Mouse (Mus musculus): ENCODE data around the gene Sema6d. TPM values are rescaled to one million over a fixed set of nuclear protein-coding genes. Genes with fewer than 3 reads are reported as not detected.

Sema6d gene
- total RNA-seq, 2 experiments from 2014 or later = 31.3 to 45.5 TPM

- DNase-seq = no peak
- intact Hi-C loops (cut with DNase I) = no loop called here
Observed at GRCm38 (mm10) chr2:124162001-124162599, 72.3 kb downstream of the Sema6d start.

- intact Hi-C loops (cut with DNase I) = no loop called here
- no peak for DNase-seq
Observed at GRCm38 (mm10) chr2:124168411-124168810, 78.6 kb downstream of the Sema6d start.

GRCm38 (mm10) chr2:124171718-124172117 lies 81.9 kb downstream of the Sema6d start:
- no peak for DNase-seq
- intact Hi-C loops (cut with DNase I) = no loop called here

GRCm38 (mm10) chr2:124176265-124176664 lies 86.5 kb downstream of the Sema6d start:
- no peak for DNase-seq
- intact Hi-C loops (cut with DNase I) = no loop called here

GRCm38 (mm10) chr2:124176711-124177169 lies 87.0 kb downstream of the Sema6d start:
- DNase-seq = no peak
- intact Hi-C loops (cut with DNase I) = no loop called here

- intact Hi-C loops (cut with DNase I) = no loop called here
- DNase-seq = no peak
Observed at GRCm38 (mm10) chr2:124189271-124189670, 99.5 kb downstream of the Sema6d start.

- DNase-seq = no peak
- intact Hi-C loops (cut with DNase I) = no loop called here
Observed at GRCm38 (mm10) chr2:124194041-124194440, 104.3 kb downstream of the Sema6d start.

- intact Hi-C loops (cut with DNase I) = no loop called here
Observed at GRCm38 (mm10) chr2:124201493-124201892, 111.7 kb downstream of the Sema6d start.

GRCm38 (mm10) chr2:124202475-124202990 lies 112.8 kb downstream of the Sema6d start:
- no peak for DNase-seq
- intact Hi-C loops (cut with DNase I) = no loop called here

More at GRCm38 (mm10) chr2:124201493-124201892, 111.7 kb downstream of the Sema6d start:
- DNase-seq = no peak

- intact Hi-C loops (cut with DNase I) = no loop called here
- DNase-seq = no peak
Observed at GRCm38 (mm10) chr2:124205811-124206210, 116.0 kb downstream of the Sema6d start.

GRCm38 (mm10) chr2:124208251-124208650 lies 118.5 kb downstream of the Sema6d start:
- DNase-seq = no peak
- intact Hi-C loops (cut with DNase I) = no loop called here

- DNase-seq = no peak
Observed at GRCm38 (mm10) chr2:124223559-124223958, 133.8 kb downstream of the Sema6d start.

GRCm38 (mm10) chr2:124224328-124224727 lies 134.6 kb downstream of the Sema6d start:
- intact Hi-C loops (cut with DNase I) = no loop called here
- DNase-seq = no peak

More at GRCm38 (mm10) chr2:124223559-124223958, 133.8 kb downstream of the Sema6d start:
- intact Hi-C loops (cut with DNase I) = no loop called here

- intact Hi-C loops (cut with DNase I) = no loop called here
Observed at GRCm38 (mm10) chr2:124234636-124235221, 145.0 kb downstream of the Sema6d start.

GRCm38 (mm10) chr2:124235237-124236055 lies 145.7 kb downstream of the Sema6d start:
- DNase-seq = no peak
- intact Hi-C loops (cut with DNase I) = no loop called here

More at GRCm38 (mm10) chr2:124234636-124235221, 145.0 kb downstream of the Sema6d start:
- no peak for DNase-seq

GRCm38 (mm10) chr2:124236831-124237230 lies 147.1 kb downstream of the Sema6d start:
- no peak for DNase-seq
- intact Hi-C loops (cut with DNase I) = no loop called here

GRCm38 (mm10) chr2:124243608-124244007 lies 153.8 kb downstream of the Sema6d start:
- peak; percentile 20 to 22 for DNase-seq
- intact Hi-C loops (cut with DNase I) = no loop called here

GRCm38 (mm10) chr2:124244543-124245245 lies 154.9 kb downstream of the Sema6d start:
- intact Hi-C loops (cut with DNase I) = no loop called here
- DNase-seq = peak; percentile 9

GRCm38 (mm10) chr2:124258108-124258507 lies 168.3 kb downstream of the Sema6d start:
- intact Hi-C loops (cut with DNase I) = no loop called here
- peak; percentile 35 to 40 for DNase-seq

GRCm38 (mm10) chr2:124264309-124264708 lies 174.5 kb downstream of the Sema6d start:
- intact Hi-C loops (cut with DNase I) = no loop called here
- DNase-seq = no peak

GRCm38 (mm10) chr2:124271156-124271555 lies 181.4 kb downstream of the Sema6d start:
- DNase-seq = no peak
- intact Hi-C loops (cut with DNase I) = no loop called here
